Mouse (Mus musculus) cortical plate, adult 2 months (tissue): ENCODE data around the gene Slc31a2. TPM values are rescaled to one million over a fixed set of nuclear protein-coding genes. Genes with fewer than 3 reads are reported as not detected.

Experiments
- H3K27ac ChIP-seq: fragments of 200-500 bp; 2 replicates; pipeline ENCODE4 v1.5.1; 2012; ENCODE audit warnings: low read length, control low read depth, inconsistent platforms; ENCODE audit not compliant: insufficient read depth
- H3K4me1 ChIP-seq: fragments of 200-500 bp; 2 replicates; pipeline ENCODE4 v1.6.1; 2011; ENCODE audit warnings: low read length; ENCODE audit not compliant: control insufficient read depth, insufficient read depth
- H3K4me3 ChIP-seq: fragments of 200-500 bp; 2 replicates; pipeline ENCODE4 v1.5.1; 2011; ENCODE audit warnings: mild to moderate bottlenecking, low read length, control low read depth; ENCODE audit not compliant: insufficient read depth
- CTCF ChIP-seq: fragments of 200-500 bp; IDR thresholded peaks from 2 replicates; pipeline ENCODE4 v1.5.1; 2011; ENCODE audit warnings: mild to moderate bottlenecking, control low read depth, low read length; ENCODE audit not compliant: insufficient read depth; ENCODE audit errors: extremely low read depth
- POLR2A ChIP-seq: fragments of 200-500 bp; IDR thresholded peaks from 2 replicates; pipeline ENCODE4 v1.6.1; 2011; ENCODE audit warnings: mild to moderate bottlenecking, low read length, control low read depth; ENCODE audit not compliant: insufficient read depth; ENCODE audit errors: extremely low read depth
- polyA plus RNA-seq: library from polyadenylated mRNA; depleted of rRNA; stranded (reverse); fragments of >200 nt; gene quantifications from 2 replicates; pipeline ENCODE4 v1.2.3, GENCODE M21; 2012; rRNA removed

The Slc31a2 gene
- 11.8 and 12.8 TPM in 2 replicates for polyA plus RNA-seq

DNA sequence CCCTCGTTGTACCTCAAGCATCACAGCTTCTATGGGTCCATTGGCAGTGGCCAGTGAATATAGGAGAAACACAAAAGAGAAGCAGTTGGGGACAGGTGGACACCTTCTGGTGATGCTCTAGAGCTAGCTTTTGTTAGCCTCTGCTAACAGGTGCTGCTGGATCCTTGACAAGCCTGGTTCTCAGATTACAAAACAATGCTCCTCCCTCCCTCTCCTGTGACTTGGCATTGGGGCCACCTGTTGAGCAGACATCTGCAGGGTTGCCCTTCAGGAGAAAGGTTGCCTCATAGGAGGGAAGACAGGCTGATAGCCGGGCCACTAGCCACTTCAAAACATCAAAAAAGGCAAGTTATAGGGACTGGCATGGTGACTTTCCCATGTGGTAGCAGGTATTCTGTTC lies at the start of gene Slc31a2:
TSS of gene Slc31a2 (plus strand) at position 287 of the 400 bp plus-strand sequence.
- peaks cover 3% of the 10 kb centered on the region for H3K4me1 ChIP-seq
- no peak within 1 kb of the TSS for H3K4me3 ChIP-seq
- H3K27ac ChIP-seq: no peak within 1 kb of the TSS
- no peak for TF ChIP-seq CTCF
- TF ChIP-seq POLR2A: no peak

DNA sequence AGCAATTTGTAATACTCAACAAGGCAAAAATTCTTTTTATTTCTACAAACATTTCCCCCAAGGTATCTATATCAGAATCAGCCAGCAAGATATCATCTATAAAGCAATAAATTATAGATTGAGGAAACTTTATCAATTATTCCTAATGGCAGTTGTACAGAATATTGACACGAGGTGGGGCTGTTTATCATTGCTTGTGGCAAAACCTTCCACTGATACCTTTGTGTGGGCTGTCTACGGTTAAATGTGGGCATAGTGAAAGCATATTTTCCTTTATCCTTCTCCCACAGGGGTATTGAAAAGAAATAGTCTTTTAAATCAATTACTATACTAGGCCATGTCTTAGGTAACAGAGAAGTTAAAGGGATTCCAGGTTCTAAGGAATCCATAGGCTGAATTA lies 48.9 kb upstream of the Slc31a2 start:
- peaks cover 2% of the 10 kb centered on the region; the same call in 1 of the 2 replicates for H3K4me1 ChIP-seq
- H3K27ac ChIP-seq: no peak overlapping the region
- TF ChIP-seq CTCF (no peak), POLR2A (no peak)

DNA sequence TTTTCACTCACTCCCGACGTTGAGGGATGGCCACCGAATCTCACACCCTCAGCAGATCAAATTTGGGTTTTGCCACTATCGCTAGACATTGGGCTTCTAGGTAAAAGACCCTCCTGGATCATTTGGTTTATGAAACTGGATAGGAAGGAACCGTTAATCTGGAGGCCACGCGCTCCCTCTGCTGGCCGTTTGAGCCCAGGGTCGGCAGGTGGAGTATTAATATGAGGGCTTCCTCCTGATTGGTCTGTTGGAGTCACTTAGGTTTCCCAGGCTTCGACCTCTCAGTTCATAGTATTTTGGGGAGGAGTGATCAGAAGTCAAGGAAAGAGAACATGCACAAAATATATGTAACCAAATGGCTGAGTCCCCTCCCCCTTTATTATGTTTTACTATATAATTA lies 34.0 kb upstream of the Slc31a2 start:
- no peaks in the 10 kb centered on the region for H3K4me1 ChIP-seq
- no peak overlapping the region for H3K4me3 ChIP-seq
- TF ChIP-seq POLR2A: no peak
- peak; percentile 48 for TF ChIP-seq CTCF
- no peak overlapping the region for H3K27ac ChIP-seq

More for the DNA sequence above, 48.9 kb upstream of the Slc31a2 start:
- H3K4me3 ChIP-seq: no peak overlapping the region

DNA sequence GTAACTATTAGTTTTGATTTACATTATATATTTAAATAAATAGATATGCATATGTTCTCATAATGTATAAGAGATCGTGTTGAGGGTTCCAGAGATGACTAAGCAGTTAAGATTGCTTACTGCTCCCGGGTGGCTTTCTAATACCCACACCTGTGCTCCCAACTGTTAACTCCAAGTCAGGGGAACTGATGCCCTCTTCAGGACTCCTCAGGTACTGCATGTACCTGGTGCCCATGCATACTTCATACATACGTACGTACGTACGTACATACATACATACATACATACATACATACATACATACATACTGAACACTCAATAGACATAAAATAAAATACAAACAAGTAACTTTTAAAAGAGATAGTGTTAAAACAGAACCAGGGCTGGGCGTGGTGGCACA lies 32.9 kb upstream of the Slc31a2 start:
- Histone ChIP-seq H3K27ac (no peak overlapping the region), H3K4me1 (no peaks in the 10 kb centered on the region), H3K4me3 (no peak overlapping the region)
- TF ChIP-seq CTCF (peak; percentile 31; the same call in 1 of the 2 replicates), POLR2A (no peak)

DNA sequence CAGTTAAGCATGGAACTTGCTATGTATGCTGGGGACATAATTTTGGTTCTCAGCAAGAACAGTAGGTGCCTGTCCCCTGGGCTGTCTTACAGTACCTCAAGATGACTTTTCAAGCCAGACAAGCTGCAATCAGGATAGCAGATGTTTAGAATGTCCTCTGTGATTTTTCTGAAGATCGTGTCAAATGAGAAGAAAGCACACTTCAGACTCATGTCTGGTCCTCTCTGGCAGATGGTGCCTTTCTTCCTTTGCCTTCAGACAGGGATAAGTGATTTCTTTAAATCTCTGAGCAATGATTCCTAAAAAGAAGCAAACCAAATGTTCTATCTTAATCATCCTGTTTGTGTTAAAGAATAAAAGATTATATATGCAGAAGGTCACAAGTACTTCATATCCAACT lies 32.2 kb upstream of the Slc31a2 start:
- no peak overlapping the region for H3K27ac ChIP-seq
- no peaks in the 10 kb centered on the region for H3K4me1 ChIP-seq
- H3K4me3 ChIP-seq: no peak overlapping the region
- TF ChIP-seq CTCF: no peak
- no peak for TF ChIP-seq POLR2A

DNA sequence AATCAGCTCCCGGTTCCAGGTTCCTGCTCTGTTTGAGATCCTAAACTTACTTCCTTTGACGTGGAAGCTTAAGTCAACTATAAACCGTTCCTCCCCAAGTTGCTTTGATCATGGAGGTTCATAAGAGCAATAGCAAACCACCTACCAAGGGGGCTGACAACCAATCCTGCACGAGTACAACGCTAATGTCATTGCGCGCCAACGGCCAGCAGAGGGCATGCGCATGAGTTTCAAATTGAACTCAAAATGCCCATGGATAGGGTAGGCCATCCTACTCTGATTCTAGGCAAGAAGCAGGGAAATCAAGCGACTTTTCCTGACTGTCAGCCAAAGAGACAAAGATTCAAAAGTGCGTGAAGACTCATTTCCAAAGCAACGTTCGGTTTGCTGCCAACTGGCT lies 31.6 kb upstream of the Slc31a2 start, which contains the start of gene Zfp37:
TSS of gene Zfp37 (minus strand) at position 279 of the 400 bp plus-strand sequence.
- TF ChIP-seq CTCF (no peak), POLR2A (no peak)
- Histone ChIP-seq H3K4me1 (no peaks in the 10 kb centered on the region), H3K4me3 (no peak within 1 kb of the TSS), H3K27ac (no peak within 1 kb of the TSS; the same call in 1 of the 2 replicates)

DNA sequence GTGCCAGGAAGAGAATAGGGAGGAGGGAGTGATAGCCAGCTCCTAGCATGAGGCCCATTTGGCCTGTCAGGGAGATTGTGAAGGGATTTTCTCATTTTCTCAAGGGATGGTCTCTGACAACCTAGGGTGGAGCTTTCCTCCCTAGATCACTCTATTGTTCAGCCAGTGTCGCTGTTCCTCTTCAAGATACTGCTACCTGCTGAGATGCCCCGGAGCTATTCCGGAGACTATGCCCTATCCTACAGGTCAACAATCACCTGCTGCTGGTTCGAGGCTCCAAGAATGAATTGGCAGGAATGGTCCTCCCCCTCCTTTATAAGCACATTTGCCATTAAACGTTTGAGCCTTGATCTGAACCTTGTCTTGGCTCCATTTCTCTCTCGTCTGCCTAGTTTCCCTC lies 21.8 kb upstream of the Slc31a2 start:
- no peak for TF ChIP-seq CTCF
- TF ChIP-seq POLR2A: no peak
- no peaks in the 10 kb centered on the region for H3K4me1 ChIP-seq
- no peak overlapping the region for H3K4me3 ChIP-seq
- no peak overlapping the region for H3K27ac ChIP-seq

DNA sequence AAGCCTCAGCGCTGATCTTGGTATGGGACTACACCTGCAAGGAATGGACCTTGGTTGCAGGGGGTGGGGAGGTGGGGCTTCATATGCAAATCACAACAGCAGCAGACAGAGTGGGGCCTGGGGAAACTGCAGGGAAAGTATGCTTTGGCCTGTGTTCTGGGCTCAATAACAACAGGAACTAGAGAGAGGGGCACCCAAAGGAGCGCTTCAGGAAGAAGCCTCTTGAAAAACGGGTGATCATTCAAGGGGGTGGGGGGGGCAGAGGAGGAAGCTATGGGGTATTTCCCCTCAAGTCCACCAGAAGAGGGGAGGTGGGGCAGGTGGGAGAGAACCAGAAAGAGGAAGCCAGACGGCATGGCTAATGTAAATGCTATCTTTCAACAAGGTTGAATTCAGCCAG lies 14.0 kb upstream of the Slc31a2 start:
- TF ChIP-seq CTCF: no peak
- no peak for TF ChIP-seq POLR2A
- Histone ChIP-seq H3K27ac (no peak overlapping the region), H3K4me1 (no peaks in the 10 kb centered on the region), H3K4me3 (no peak overlapping the region)

DNA sequence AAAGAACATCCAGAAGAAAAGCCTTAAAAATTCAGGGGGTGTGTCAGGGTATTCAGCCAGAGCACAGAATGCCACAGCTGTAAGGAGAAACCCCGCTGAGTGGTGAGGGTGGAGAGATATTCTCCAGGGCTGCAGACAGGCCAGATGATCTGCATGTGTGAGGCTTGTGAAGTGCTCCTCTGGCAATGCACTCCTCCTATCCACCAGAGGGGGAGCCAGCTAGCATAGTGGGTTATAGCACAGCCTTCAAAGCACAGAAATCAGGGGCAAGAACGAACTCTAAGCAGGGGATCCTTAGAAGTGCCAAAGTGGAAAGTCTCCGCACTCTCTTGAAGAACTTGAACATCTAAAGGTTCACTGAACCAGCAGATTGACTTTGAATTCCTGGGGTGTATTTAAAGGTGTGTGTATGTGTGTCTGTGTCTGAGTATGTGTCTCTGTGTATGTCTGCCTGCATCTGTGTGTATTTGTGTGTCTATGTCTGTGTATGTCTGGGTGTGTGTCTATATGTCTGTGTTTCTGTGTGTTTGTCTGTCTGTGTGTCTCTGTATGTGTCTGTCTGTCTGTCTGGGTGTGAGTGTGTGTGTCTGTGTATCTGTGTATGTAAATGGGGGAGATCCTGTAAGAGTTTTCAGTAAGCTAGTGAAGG lies 11.3 kb upstream of the Slc31a2 start:
- Histone ChIP-seq H3K4me1 (no peaks in the 10 kb centered on the region), H3K27ac (no peak overlapping the region), H3K4me3 (no peak overlapping the region)
- TF ChIP-seq POLR2A: no peak
- 0 out of 2 replicates have a peak, but pooled peaks have one; percentile 15 for TF ChIP-seq CTCF

DNA sequence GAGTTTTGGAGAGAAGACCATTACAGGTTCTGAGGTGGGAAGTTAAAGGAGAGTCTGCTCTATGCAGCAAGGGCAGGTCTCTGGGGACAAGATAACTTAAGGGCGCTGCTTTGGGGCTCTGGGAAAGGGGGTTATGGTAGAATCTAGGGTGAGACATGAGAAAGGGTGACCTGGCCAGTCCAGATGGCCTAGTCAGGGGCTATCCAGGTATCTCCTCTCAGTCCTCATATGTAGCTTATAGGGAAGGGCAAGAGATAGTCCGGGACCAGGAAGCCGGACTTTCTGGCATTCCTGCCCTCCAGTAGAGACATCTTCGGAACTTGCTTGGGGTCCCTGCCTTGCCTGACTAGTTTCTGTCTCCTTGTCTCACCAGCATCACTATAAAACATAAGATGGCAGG lies 10.6 kb upstream of the Slc31a2 start:
- Histone ChIP-seq H3K4me1 (no peaks in the 10 kb centered on the region), H3K4me3 (no peak overlapping the region), H3K27ac (no peak overlapping the region)
- TF ChIP-seq POLR2A: no peak
- no peak for TF ChIP-seq CTCF

DNA sequence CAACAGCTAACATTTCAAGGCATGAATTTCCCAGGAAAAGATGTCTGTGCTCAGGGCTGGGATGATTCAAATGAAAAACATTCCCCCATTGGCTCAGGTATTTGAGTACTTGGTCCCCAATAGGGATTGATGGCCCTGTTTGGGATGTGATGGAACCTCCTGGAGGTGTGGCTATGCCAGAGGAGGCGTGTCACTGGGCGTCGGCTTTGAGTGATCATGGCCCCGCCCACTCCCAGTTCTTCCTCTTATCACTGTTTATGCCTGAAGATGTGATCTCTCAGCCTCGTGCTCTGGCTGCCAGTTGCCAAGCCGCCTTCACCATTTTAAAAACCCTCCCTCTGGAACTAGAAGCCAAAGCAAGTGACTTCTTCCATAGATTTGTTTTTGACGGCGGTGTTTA lies 7.8 kb upstream of the Slc31a2 start:
- Histone ChIP-seq H3K27ac (no peak overlapping the region), H3K4me1 (no peaks in the 10 kb centered on the region), H3K4me3 (no peak overlapping the region)
- no peak for TF ChIP-seq POLR2A
- no peak for TF ChIP-seq CTCF
